Mouse (Mus musculus): Measurements from ENCODE around the gene Adamts4.
"Not testable (repeated sequence)": the region's sequence is repeated elsewhere in the genome, so short reads cannot be mapped to it uniquely, and the experiment has no call there.

Adamts4 gene

GRCm38 (mm10) chr1:171298226-171298625, 48.0 kb downstream of the Adamts4 start:
- in situ Hi-C loops (cut with MboI, MseI), result no loop called here

- in situ Hi-C loops (cut with MboI, MseI), result not testable (repeated sequence)
Measured at GRCm38 (mm10) chr1:171306157-171306556, 55.9 kb downstream of the Adamts4 start.

- in situ Hi-C loops (cut with MboI, MseI), result no loop called here
Measured at GRCm38 (mm10) chr1:171309321-171309720, 59.1 kb downstream of the Adamts4 start.

Measured in T-helper 1 cell (primary cell).